Mouse (Mus musculus) heart, postnatal 36 days (tissue): ENCODE data around the gene Exph5. TPM values are rescaled to one million over a fixed set of nuclear protein-coding genes. Genes with fewer than 3 reads are reported as not detected.

Experiments
- DNase-seq, 2 experiments: peaks; one replicate each; pipeline ENCODE4 v3.0.0; 2021 to 2022
- intact Hi-C: fragments of 180-260 bp; cut with DNase I; formaldehyde crosslinking; loops from one replicate; pipeline ENCODE4 v1.15.1; 2025
- total RNA-seq, 2 experiments: library from RNA; stranded (reverse); gene quantifications; 2 replicates each; pipeline ENCODE4 v1.2.3; 2021

The Exph5 gene
- total RNA-seq, 2 experiments from 2014 or later = 0.30 to 0.44 TPM

DNA sequence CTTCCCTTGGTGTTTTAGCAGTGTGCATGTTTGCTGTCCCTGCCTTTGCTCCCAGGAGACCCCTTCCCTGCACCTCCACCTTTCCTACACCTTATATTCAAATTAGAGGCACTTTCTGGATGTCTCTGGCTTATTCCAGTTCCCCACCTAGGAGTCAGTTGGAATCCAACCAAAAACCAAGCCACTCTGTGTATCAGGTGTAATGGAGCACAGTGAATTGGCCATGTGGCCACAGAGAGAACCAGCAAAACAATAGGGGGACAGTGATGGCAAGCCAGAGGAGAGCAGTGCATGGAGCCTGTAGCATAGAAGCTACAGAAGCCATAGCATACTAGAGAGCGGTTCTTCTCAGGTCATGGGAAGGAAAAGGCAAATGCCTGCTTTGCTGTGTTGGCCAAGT is 11.5 kb downstream of the Exph5 start:
- no peak for DNase-seq
- intact Hi-C loops = no loop called here

DNA sequence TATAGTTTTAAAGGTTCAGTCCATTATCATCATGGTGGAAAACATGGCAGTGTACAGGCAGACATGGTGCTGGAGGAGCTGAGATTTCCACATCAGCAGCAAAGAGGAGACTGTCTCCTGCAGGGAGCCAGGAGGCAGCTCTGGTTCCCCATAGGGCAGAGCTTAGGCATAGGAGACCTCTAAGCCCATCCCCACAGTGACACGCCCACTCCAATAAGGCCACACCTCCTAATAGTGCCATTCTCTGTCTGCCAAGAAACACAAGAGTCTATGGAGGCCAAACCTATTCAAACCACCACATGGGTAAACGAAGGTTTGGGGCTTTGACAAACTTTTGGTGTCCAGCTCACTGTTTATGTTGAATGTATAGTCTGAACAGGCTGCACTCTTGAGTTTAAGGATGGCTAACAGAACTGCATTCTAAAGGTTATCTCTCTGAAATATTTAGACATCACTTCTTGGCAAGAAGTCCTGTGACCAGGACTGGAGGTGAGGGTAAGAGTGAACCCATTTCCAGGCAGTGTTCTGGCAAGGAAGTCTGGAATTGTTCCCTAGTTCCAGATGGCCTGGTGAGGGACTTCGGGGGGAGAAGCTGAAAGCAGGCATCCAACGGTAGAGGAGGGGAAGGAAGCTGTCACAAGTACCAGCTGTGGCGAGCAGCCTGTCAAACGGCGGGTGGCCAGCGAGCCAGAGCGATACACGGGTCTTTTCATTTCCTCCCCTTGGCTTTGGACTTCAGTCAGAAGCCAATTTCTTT is 19.6 kb downstream of the Exph5 start:
- intact Hi-C loops = no loop called here
- DNase-seq = peak in 1 of 2 experiments; percentile 4

DNA sequence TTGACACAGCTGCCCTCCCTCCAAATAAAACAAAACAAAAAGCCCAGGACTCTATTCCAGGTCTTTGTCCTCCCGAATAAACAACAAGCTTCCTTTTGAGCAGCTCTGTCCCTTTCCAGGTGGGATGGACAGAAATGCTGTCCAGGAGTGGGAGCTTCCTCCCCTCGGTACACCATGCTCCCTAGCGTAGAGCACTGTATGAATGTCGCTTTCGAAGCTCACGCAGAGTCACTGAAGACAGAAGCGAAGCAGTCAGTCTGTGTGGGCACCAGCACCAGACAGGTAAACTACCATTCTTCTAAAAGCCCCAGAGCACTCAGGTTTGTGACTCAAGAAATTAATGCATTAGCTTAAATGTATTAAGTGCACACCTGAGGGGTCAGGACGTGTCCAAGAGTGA is 20.2 kb downstream of the Exph5 start:
- intact Hi-C loops = no loop called here
- no peak for DNase-seq

DNA sequence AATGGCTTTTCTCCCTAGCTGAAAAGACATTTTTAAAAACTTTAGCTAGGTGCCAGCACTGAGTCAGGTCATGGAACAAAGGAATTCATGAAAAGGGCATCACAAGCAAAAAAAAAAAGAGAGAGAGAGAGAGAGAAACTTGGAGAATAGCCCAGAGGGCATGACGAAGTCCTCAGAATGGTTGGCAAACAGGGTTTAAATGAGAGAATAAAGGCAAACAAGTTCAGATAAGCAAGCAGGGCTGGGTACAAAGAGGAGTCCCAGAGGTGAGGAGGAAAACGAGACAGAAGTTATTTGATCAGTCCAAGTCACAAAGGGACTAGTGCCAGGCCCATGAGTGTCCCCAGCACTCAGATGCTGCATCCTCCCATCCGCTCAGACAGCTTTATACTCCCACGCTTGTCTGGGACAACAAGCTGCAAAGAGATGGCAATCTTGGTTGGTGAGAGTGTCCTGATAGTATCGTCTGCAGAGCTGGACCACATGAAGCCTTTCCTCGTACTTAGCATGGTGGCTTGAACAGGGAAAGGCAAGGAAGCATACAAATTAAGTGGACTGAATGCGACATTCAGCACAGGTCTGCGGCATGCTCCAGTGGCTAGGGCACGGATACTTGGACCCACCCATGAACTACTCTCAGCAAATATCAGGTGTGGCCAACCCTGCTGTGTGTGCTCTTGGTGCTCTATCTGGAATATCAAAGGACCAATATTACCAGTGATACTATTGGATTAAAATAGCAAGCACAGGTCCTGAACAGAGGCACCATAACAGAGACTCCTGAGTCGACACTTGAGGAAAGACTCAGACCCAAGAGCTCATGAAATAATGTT is 22.2 kb downstream of the Exph5 start:
- intact Hi-C loops = no loop called here
- no peak for DNase-seq

DNA sequence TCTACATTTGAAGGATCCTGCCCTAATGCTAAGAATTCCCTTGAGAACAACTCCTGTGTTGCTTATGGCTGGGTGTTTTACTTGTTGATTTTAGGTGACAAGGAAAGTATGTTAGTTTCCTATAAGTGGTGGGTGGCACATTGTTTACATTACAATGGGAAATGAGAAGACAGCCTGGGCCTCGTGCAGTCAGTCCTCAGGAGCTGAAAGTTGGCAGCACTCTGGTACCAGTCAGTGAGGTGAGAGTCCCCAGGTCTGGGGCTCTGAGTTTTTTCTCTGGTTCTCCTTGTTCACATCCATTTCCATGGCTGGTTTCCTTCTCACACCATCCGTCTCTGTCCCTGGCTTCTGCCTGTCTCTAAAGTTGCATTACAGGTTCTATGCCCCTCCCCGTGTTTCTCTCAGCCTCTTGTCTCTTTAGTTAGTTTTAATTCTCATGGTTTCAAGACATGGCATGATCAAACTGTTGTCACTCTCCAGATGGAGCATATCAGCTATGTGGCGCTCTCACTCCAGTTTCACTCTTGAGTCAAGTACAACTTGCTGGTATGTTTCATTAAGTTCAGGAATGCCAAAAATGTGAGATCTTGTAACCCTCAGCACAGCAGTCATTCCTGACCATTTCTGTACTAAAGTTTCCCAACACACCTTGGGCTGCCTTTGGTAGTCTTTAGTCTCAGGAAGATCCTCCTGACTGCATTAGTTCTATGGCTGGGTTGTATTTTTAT is 24.1 kb downstream of the Exph5 start:
- intact Hi-C loops = no loop called here

DNA sequence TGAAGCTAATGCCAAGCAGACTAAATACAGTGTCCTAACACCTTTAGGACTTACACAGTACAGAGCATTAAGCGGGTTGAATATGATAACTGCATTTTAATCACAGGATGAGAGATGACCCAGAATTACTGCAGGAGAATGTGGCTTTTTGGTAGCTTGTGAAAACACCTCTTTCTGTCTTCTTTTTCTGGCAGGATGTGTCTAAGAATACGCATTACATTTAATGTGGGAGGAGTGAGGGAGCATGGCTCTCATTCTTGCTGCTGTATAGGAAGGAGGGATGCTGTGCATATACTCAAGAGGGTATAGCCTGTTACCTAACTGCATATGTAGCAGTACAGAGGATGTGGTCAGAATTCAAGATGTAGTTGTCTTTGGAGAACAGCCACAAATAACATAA is 26.7 kb downstream of the Exph5 start:
- intact Hi-C loops = no loop called here
- no peak for DNase-seq

More for the DNA sequence above, 24.1 kb downstream of the Exph5 start:
- no peak for DNase-seq

DNA sequence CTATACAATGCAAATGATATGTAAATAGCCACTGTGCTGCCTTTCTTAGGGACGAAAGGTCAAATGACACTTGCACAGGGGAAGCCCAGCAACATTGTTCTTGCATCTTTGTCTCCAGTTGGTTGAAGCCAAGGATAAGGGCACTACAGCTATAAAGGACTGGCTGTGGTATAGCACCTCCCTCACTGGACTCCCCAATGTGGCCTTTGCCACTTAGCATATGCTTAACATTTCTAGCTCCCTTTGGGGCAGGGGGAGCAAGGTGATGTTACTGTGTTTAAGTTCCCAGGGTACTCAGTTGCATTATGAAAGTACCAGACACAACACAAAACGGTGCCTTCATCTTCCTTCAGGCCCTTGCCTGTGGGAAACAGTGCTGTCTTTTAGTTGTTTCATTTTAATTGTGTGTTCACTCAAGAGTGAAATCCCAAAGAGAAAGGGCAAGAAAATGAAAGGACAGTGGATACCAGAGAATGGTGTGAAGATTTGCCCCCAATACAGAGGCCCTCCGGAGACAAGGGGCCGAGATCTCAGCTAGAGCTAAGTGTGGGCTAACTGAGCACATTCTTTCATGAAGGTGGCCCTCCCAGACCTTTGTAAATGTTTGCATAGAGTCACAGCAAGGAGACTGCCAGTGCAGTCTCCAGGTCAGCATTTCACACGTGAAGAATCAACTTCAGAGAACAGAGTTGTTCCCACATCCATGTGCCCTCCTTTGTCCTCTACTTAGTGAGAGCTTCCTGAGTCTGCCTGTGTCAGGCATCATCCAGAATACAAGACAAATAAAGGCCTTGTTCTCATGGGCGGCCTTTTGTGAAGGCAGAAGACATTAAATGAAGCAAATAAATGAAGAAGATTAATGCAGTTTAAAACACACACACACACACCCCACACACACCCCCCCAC is 28.1 kb downstream of the Exph5 start:
- intact Hi-C loops = no loop called here
- no peak for DNase-seq

DNA sequence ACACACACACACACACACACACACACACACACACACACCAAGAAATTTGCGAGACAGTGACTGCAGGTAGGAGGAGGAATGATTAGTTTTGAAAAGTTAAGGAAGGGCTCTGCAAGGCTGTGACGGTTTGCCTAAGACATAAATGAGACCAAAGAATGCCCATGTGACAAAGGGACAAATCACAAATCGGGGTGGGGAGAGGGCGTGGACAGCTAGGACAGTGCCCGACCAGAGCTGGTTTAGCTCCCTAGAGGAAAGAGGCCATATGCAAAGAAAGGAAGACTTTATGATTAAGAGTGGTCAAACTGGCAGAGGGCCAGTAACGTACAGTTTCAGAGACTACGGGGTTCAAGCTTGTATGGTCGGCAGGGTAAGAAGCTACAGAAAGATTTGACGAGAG is 28.8 kb downstream of the Exph5 start:
- DNase-seq = no peak
- intact Hi-C loops = no loop called here

DNA sequence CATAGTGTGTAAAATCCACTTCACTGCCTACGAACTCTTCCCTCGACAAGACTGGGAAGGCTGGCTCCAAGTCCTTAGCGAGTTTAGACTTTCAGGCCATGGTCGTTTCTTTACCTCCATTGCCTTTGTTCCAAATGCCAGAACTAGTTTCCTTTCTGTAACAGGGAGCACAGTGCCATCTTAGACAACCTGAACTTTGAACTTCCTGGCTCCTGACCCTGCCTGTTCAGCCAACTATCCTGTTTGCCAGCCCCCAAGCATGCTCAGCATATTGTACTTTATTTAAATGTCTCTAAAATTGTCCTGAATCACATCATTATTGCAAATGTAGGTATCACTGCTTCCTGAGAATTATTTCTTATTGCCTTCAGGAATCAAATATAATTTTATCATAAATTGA is 32.0 kb downstream of the Exph5 start:
- intact Hi-C loops = no loop called here
- DNase-seq = no peak

DNA sequence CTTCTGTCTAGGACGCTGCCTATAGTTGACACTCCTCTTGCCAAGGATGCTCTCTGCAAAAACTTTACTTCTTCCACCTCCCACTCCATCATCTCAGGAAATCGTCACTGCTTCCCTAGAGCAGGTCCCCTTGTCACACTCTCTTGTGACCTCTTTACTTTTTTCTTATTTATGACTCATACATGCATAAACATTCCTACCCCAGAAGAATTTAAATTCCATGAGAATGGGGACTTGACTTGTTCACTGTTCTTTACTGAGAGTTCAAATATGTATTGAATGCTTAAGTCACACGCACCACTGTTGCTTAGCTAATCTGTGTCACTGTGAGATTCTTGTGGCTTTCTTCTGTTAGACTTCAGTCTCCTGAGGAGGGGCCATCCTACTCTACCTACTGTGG is 33.7 kb downstream of the Exph5 start:
- no peak for DNase-seq

DNA sequence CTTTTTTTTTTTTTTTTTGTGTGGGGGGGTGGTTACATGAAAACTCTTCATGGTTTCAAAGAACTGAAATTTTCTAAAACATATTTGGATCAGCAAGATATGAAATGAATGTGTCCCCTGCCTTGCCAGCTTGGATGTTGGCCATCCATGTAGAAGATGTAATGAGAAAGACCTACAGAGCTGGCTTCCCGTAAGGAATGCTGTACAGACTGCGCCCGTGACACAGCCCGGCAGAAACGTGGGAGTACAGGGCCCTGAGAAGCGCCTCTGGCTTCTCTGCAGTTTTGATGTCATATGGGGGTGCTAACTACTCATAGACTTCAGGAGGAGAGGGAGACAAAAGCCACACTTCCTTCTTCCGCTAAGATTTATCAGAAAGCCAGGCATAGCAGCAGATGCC is 38.1 kb downstream of the Exph5 start:
- intact Hi-C loops = no loop called here
- DNase-seq = no peak

More for the DNA sequence above, 33.7 kb downstream of the Exph5 start:
- intact Hi-C loops = no loop called here

DNA sequence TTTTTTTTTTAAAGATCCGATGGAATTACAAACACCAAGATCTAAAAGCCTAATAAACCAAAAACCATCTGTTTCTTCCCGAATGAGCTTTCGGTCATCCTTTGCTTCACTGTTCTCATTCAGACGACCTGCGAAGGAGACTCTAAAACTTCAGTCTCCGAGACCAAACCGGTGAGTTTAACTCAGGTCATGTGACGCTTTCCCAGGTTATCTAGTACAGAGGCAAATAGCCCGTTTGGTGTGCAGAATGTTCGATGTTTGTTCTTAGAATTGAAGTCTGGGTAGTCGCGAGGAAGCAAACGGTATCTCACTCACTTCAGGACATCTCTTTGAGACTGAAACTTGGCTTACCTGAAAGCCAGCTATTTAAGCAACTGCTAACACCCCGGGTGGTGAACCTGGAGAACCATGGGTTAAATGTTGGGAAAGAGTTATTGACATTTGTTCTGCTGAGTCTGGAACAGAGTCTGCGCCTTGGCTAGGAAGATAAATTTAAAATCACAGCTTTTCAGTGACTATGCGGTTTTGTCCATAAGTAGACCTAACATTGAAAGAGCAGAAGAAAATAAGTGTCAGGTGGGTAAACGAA is 39.0 kb downstream of the Exph5 start:
- intact Hi-C loops = no loop called here
- DNase-seq = no peak

DNA sequence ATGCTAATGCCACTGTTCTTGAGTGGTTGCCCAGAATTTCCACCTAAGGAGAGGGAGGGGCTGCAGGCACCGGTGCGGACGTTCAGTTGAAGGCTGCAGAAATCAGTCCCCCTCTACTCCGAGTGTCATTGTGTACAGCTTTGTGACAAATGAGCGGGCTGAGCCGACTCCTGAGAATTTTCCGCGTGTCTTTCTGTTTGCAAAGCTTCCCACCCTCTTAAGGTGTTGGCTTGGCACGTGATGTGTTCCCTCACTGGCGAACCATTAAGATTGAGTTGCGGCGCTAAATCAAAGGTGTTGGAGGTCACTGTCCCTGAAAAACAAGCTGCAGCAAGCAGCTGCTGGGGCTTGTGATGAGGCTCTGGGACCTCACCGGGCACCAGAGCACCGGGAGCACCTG is 39.5 kb downstream of the Exph5 start:
- peak in 1 of 2 experiments; percentile 15 for DNase-seq
- intact Hi-C loops = no loop called here

DNA sequence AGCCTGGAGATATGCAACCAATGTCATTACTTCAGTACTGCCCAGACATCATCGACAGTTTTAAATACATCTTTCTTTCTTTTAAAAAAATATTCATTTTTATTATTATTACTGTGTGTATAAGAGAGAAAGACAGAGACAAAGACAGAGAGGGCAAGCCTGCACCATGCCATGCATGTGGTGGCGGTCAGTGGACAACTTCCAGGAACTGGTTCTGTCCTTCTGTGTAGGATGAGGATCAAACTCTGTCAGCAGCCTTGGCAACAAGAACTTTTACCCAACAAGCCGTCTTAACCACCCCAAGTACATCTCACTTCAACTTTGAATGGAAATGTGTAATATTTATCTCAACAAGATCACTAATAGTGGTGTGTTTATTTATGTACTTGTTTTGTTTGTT is 40.5 kb downstream of the Exph5 start:
- no peak for DNase-seq
- intact Hi-C loops = no loop called here

DNA sequence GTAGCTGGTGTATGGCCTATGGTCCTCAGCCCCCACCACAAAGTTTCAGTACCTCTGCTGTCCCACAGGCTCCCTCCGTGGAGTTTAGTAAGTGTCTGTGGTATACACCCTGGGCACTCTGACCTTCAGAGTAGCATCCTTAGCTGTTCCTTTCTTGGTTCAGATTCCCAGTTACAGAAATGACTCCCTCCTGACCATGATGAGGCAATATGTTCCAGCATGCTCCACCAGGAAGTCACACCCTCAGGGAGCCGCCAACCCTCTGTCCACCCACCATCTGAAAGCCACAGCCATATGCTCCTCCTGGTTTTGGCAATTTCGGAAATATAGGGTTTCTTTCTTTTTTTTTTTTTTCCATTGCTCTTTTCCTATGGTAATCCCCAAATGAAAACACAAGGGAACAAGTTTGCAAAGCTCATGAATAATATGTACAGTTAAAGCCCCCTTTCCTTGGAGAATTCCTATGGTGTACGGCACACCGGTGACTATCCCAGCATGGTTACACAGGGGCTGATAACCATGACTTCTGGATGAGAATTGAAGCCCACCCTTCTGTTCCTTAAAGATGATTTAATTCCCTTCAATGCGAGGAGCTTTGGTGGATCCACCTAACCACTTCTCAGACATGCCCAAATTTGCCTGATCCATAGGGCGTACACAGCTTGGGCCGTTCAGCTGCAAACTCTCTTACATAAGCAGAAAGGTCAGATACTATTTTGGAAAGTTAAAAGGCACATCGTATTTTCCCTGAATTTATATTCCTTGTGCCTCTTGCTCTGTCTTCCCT is 43.4 kb downstream of the Exph5 start:
- DNase-seq = no peak
- intact Hi-C loops = no loop called here

DNA sequence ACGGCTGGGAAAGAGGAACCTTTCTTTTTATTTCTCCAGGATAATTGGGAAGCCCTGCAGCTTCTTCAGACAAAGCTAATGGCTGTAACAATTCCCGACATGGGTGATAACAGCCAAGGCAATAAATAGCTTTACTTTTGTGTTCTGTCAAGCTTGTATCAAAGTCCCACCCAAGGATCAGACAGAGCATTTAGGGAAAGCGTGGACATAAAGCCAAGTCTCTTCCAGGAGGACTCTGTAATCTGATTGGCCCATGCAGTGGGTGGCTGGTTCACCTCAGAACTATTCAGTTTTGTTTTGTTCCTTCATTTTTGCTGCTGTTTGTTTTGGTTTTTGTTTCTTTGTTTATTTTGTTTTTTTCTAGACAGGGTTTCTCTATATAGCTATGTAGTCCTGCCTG is 44.3 kb downstream of the Exph5 start:
- intact Hi-C loops = no loop called here

DNA sequence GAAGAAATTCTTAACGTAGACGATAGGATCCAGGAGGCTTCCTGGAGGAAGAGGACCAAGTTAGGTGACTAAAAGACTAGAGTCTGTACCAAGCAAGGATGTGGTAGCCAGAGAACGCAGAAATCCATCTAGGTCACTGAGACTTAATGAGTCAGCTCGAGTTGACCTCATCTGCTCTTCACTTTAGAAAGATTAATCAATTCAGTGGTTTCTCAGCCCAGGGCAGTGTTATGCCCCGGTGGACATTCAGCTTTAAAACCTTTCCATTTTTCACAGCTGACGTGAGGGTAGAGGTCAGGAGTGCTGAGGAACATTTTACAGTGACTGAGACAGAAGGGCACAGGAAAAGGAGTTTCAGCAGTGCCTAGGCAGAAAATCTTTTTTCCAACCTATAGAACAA is 44.9 kb downstream of the Exph5 start:
- no peak for DNase-seq
- intact Hi-C loops = no loop called here

More for the DNA sequence above, 44.3 kb downstream of the Exph5 start:
- no peak for DNase-seq

DNA sequence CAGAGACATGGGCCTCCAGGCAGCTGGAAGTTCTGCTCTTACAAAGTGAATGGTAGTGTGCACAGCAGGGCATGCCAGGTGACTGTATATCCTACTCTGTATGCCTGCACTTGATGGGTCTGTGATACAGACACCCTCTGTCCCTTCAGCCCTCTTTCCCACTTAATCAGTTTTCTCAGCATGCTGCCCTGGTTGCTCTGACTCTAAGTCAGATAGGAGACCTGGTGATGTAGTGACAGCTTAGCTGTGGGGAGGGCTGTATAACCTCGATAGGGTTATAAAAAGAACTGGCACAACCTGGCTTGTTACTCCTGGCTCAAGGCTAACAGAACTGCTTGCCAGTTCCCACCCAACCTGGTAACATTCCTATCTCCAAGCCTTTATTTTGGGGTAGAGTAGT is 47.7 kb downstream of the Exph5 start:
- intact Hi-C loops = no loop called here
- DNase-seq = no peak

DNA sequence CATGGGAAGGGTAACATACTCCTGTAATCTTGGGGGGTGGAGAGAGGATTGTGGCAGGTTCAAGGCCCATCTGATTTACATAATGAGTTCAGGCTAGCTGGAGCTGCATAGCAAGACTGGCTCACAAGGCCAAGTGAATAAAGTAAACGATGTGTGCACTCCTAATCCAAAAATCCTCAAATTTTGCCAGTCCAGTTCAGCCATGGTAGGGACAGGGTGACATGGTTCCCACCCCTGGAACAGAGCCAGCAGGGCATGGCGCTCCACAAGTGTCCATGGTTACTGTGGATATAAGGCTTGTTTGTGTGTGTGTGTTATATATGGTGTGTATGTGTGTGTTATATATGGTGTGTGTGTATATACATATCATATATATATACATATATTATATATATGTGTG is 48.9 kb downstream of the Exph5 start:
- intact Hi-C loops = no loop called here
- no peak for DNase-seq
